Mouse (Mus musculus) heart, embryonic 14.5 days (tissue): ENCODE measurements around the gene Tldc1. TPM values are rescaled to one million over a fixed set of nuclear protein-coding genes. Genes with fewer than 3 reads are reported as not detected.

ENCODE experiments used
- ATAC-seq: fragments of 200-750 bp; cut with Nextera tagmentation; 2 replicates; pipeline ENCODE4 v1.8.0; 2017; ENCODE audit warnings: low read depth, moderate TSS enrichment; ENCODE audit not compliant: insufficient number of reproducible peaks, insufficient read depth, low FRiP score
- H3K27ac ChIP-seq, 2 experiments: fragments of 200-500 bp in 1 of 2; fragments of 300-500 bp in 1 of 2; sonication (generic) in 1 of 2; replicated peaks in 1 of 2; 2 replicates each; pipeline ENCODE4 v1.5.1; 2012 to 2014; ENCODE audit warnings: low read depth in 2 of 2, low read length in 2 of 2, control low read depth in 1 of 2, mild to moderate bottlenecking in 1 of 2, mixed read lengths in 1 of 2; ENCODE audit not compliant: control insufficient read depth in 1 of 2, insufficient read depth in 1 of 2
- H3K27me3 ChIP-seq: fragments of 300-500 bp; sonication (generic); 2 replicates; pipeline ENCODE4 v1.6.1; 2014; ENCODE audit warnings: mild to moderate bottlenecking, low read length, control low read depth; ENCODE audit not compliant: control insufficient read depth, insufficient read depth
- H3K36me3 ChIP-seq: fragments of 300-500 bp; sonication (generic); 2 replicates; pipeline ENCODE4 v1.6.1; 2014; ENCODE audit warnings: mild to moderate bottlenecking, control low read depth, low read length, mixed read lengths; ENCODE audit not compliant: control insufficient read depth, insufficient read depth
- H3K4me1 ChIP-seq, 2 experiments: fragments of 200-500 bp in 1 of 2; fragments of 300-500 bp in 1 of 2; sonication (generic) in 1 of 2; 2 replicates each; pipeline ENCODE4 v1.6.1; 2012 to 2014; ENCODE audit warnings: low read length in 2 of 2, control low read depth in 1 of 2, mixed read lengths in 1 of 2; ENCODE audit not compliant: control insufficient read depth in 2 of 2, insufficient read depth in 2 of 2
- H3K4me2 ChIP-seq: fragments of 300-500 bp; sonication (generic); 2 replicates; pipeline ENCODE4 v1.6.1; 2014; ENCODE audit warnings: mild to moderate bottlenecking, low read length
- H3K4me3 ChIP-seq, 2 experiments: fragments of 200-500 bp in 1 of 2; fragments of 300-500 bp in 1 of 2; sonication (generic) in 1 of 2; 2 replicates each; pipeline ENCODE4 v1.5.1; 2012 to 2014; ENCODE audit warnings: low read length in 2 of 2, mild to moderate bottlenecking in 2 of 2, control low read depth in 1 of 2, low read depth in 1 of 2, moderate library complexity in 1 of 2; ENCODE audit not compliant: control insufficient read depth in 1 of 2, insufficient read depth in 1 of 2
- H3K9ac ChIP-seq: fragments of 300-500 bp; sonication (generic); 2 replicates; pipeline ENCODE4 v1.6.1; 2014; ENCODE audit warnings: mild to moderate bottlenecking, low read length
- H3K9me3 ChIP-seq: fragments of 300-500 bp; sonication (generic); 2 replicates; pipeline ENCODE4 v1.6.1; 2016; ENCODE audit warnings: low read length, control low read depth; ENCODE audit not compliant: control insufficient read depth
- WGBS: fragments of 180-500 bp; shearing (Covaris S2); extraction: QIAGEN DNeasy Blood & Tissue Kit; methylation state at CpG from one replicate; pipeline ENCODE4 v1.1.7; 2014; 5-methylcytosine and 5-hydroxymethylcytosine counted together
- polyA plus RNA-seq: library from polyadenylated mRNA; unstranded; fragments of >200 nt; fragmentation: Nextera tagmentation; extraction: Ambion mirVana; gene quantifications from 2 replicates; pipeline ENCODE4 v1.2.1, GENCODE M21; 2014

Gene Tldc1
- polyA plus RNA-seq, 1 experiment from 2014 or later, result 11.4 TPM

DNA sequence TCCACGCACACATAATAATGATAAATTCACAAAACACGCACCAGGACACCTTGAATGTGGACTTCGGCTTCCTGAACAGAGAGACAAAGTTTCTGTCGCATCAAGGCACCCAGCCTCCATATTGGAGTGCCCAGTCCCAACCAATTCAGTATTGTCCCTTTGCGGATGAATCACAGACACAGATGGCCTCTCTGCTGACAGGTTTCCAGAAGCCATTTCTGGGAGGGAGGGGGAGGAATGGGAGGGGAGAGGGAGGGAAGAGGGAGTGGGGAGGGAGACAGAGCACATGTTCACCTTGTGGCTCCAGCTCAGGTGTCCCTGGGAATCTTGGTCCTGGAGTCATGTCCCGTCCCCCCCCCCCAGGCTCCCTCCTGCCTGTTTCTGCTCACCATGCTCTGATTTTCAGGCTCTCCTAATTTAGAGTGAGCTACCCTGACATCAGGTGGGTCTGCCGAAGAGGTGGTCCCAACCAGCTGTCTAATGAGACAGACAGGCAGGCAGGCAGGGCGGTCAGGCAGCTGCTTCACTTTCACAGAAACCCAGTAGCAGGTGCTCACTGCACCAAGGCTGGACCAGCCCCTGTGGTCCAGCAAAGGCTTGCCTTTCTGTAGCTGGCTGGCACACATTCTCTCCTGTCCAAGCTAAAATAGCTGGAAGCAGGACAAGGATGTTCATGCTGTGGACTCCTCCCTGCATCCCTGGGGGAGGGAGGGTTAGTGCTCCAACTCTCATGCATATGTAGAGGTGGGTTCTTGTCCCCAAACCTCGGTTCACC lies 10.6 kb upstream of the Tldc1 start:
- ATAC-seq, result no peak
- Histone ChIP-seq H3K4me1 (peaks cover 11 to 17% of the 10 kb centered on the region in 2 experiments), H3K36me3 (no peaks in the 10 kb centered on the region), H3K9ac (no peak overlapping the region), H3K27me3 (no peaks in the 10 kb centered on the region), H3K4me2 (no peak overlapping the region), H3K27ac (no peak overlapping the region), H3K4me3 (no peak overlapping the region), H3K9me3 (no peaks in the 10 kb centered on the region)
- 78% methylated on average over 9 of the region's 9 CpGs for WGBS

DNA sequence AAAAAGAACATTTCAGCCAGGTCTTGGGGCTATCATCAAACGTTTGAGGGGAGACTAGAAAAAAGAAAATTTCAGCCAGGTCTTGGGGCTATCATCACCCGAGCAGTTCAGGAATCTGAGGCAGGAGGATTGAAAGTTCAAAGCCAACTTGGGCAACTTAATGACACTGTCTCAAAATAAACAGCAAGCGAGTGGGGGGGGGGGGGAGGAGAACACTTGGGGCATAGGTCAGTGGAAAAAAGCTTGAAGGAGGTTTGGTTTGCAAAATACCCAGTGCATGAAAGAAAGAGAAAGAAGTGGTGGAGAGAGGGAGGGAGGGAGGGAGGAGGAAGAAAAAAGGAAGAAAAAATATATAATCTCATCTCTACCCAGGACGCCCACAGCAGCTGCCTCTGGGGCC lies 9.1 kb upstream of the Tldc1 start:
- Histone ChIP-seq H3K36me3 (no peaks in the 10 kb centered on the region), H3K27ac (no peak overlapping the region), H3K27me3 (no peaks in the 10 kb centered on the region), H3K9me3 (no peaks in the 10 kb centered on the region), H3K4me3 (no peak overlapping the region), H3K4me2 (no peak overlapping the region), H3K9ac (no peak overlapping the region), H3K4me1 (peaks cover 13 to 15% of the 10 kb centered on the region in 2 experiments)
- ATAC-seq, result no peak
- WGBS, result 40% methylated on average over 4 of the region's 4 CpGs

DNA sequence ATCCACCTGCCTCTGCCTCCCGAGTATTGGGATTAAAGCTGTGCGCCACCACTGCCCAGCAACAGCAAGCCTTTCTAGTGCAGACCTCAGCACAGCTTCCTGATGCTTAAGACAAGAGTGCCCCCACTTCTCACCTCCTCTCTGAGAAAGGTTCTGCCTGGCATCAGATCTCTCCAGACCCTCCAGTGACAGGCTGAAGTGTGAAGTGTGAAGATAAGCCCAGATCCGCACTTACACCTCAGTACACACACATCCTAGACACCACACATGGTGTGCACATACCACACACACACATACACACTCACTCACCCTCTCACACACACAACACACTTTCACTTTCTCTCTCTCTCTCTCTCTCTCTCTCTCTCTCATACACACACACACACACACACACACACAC lies 8.7 kb upstream of the Tldc1 start:
- no peak overlapping the region for H3K4me2 ChIP-seq
- H3K4me1 ChIP-seq, result peaks cover 9 to 11% of the 10 kb centered on the region in 2 experiments
- no peak overlapping the region for H3K9ac ChIP-seq
- no peak overlapping the region for H3K4me3 ChIP-seq
- H3K27ac ChIP-seq, result no peak overlapping the region
- H3K36me3 ChIP-seq, result no peaks in the 10 kb centered on the region
- 40% methylated on average over 3 of the region's 3 CpGs for WGBS
- ATAC-seq, result no peak
- H3K27me3 ChIP-seq, result no peaks in the 10 kb centered on the region
- H3K9me3 ChIP-seq, result no peaks in the 10 kb centered on the region

DNA sequence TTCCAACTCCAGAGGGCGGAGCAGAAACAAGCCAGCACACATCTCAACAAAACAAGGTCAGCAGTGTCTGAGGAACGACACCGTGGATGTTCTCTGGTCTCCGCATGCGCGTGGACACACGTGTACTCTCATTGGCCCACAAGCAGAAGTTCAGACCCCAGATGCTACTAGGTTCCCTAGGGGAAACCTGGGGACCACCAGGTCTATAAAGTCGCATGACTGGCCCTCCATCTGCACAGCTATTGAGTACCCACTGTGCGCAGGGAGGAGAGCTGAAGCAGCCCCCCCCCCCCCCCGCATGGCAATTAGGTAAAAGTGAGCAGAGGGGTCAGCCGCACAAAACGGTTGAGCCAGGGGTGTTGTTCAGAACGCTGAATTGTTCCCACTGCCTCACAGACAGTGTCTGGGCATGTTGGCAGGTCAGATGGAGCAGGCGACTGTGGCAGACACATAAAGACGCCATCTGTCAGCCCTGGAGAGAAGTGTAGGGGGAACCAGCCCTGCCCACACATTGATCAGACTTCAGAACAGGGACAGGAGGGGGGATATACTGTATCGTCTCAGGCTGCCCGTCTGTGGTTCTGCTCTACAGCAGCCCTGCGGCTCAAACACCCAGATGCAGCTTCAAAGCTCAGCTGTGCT lies 7.7 kb upstream of the Tldc1 start:
- H3K9me3 ChIP-seq, result no peaks in the 10 kb centered on the region
- no peak overlapping the region for H3K4me3 ChIP-seq
- no peaks in the 10 kb centered on the region for H3K36me3 ChIP-seq
- no peak overlapping the region for H3K4me2 ChIP-seq
- peaks cover 4% of the 10 kb centered on the region in 2 experiments; a peak in 2 of 4 replicates for H3K4me1 ChIP-seq
- WGBS, result 63% methylated on average over 17 of the region's 18 CpGs
- H3K27me3 ChIP-seq, result no peaks in the 10 kb centered on the region
- ATAC-seq, result no peak
- H3K27ac ChIP-seq, result no peak overlapping the region
- no peak overlapping the region for H3K9ac ChIP-seq

DNA sequence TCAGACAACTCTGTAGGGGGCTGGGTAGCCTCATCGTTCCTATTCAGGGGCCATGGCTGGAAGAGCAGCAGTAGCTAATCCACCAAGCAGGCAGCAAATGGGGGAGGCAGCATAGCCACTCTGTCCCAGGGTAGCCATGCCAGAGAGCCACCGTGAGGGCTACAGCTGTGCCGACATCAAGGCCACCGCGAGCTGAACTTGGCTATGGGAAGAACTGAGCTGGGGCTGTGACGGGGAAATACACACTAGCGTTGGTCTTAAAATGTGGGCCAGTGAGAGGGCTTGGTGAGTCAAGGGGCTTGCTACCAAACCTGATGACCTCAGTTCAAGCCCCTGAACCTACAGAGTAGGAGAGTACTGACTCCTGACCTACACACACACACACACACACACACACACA lies 6.5 kb upstream of the Tldc1 start:
- no peak overlapping the region for H3K27ac ChIP-seq

DNA sequence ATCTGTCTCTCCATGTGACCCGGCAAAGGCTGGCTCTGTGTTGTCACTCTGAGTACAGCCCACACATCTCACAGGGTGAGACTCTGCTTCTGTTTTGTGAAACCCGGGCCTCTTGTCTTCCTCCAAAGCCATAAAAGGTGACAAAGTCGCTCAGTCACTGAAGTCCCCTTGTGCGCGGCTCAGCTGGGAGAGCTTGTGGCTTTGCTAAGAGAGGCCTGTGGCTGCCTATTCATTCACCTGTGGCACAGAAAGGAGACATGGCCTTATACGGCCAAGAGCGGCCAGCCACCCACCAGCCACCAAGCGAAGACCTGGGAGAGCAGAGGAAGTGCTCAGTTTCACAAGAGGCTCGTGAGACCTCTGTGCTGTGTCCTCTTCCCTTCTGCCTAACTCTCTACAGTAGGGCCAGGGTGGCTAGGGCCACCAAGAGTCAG lies 5.9 kb upstream of the Tldc1 start:
- H3K4me1 ChIP-seq, result peaks cover 4% of the 10 kb centered on the region in 2 experiments; a peak in 2 of 4 replicates
- H3K9me3 ChIP-seq, result no peaks in the 10 kb centered on the region
- 48% methylated on average over 9 of the region's 9 CpGs for WGBS
- no peak overlapping the region for H3K4me2 ChIP-seq
- no peak overlapping the region for H3K4me3 ChIP-seq
- H3K27ac ChIP-seq, result no peak overlapping the region
- no peaks in the 10 kb centered on the region for H3K36me3 ChIP-seq
- no peak for ATAC-seq
- H3K9ac ChIP-seq, result no peak overlapping the region
- H3K27me3 ChIP-seq, result no peaks in the 10 kb centered on the region

More for the DNA sequence above, 6.5 kb upstream of the Tldc1 start:
- H3K36me3 ChIP-seq, result no peaks in the 10 kb centered on the region
- H3K9ac ChIP-seq, result no peak overlapping the region
- 77% methylated on average over 7 of the region's 7 CpGs for WGBS
- H3K27me3 ChIP-seq, result no peaks in the 10 kb centered on the region
- no peaks in the 10 kb centered on the region for H3K9me3 ChIP-seq
- H3K4me1 ChIP-seq, result peaks cover 4% of the 10 kb centered on the region in 2 experiments; a peak in 2 of 4 replicates
- H3K4me2 ChIP-seq, result no peak overlapping the region
- no peak overlapping the region for H3K4me3 ChIP-seq
- ATAC-seq, result no peak

DNA sequence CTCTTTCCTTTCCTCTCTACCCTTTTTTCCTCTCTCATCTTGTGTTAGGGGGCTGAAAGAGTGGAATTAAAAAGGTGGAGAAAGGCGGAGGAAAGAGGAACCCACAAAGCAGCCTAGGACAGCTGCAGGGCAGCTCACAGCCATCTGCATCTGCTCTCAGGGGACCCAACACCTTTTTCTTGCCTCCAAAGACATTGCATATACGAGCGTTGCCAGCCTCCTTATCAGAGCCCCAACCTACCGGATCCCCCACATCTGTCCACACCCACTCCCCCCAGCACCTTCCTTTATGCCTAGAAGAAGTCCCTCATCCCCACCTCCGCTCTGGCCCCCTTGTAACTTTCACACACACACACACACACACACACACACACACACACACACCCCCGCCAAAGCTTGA lies 5.4 kb upstream of the Tldc1 start:
- H3K27ac ChIP-seq, result no peak overlapping the region
- H3K36me3 ChIP-seq, result no peaks in the 10 kb centered on the region
- no peak for ATAC-seq
- H3K4me3 ChIP-seq, result no peak overlapping the region
- H3K27me3 ChIP-seq, result no peaks in the 10 kb centered on the region
- H3K9me3 ChIP-seq, result no peaks in the 10 kb centered on the region
- H3K4me2 ChIP-seq, result no peak overlapping the region
- no peak overlapping the region for H3K9ac ChIP-seq
- WGBS, result 69% methylated on average over 6 of the region's 6 CpGs
- H3K4me1 ChIP-seq, result peaks cover 8 to 9% of the 10 kb centered on the region in 2 experiments
